14 mouse cellular contexts compared by ENCODE assay signal in genomic region chr5:118556387-118556937, GRCm38 (mm10). TPM values are rescaled to one million over a fixed set of nuclear protein-coding genes. Genes with fewer than 3 reads are reported as not detected.
A peak's percentile ranks its signal among the peaks of the same experiment; 100 is the strongest.
DNase-seq lines count a peak whose midpoint lies in the region; ATAC-seq lines count a peak whose summit lies in the region.
"Had no signal": no experiment of that assay in that cellular context is flagged by ENCODE, and none has a peak within 500 bp of the region (broad histone marks: within the 10 kb centered on the region; RNA-seq: fewer than 3 reads in every experiment).

No protein-coding gene starts in this region.

- H3K27ac ChIP-seq in limb, embryonic 12.5 days: no peak overlapping the region
- H3K27ac ChIP-seq in limb, embryonic 10.5 days: no peak overlapping the region
- H3K27ac ChIP-seq in liver, embryonic 13.5 days: 0 out of 2 replicates have a peak overlapping the region, but pooled peaks have one; percentile 16
- H3K27ac ChIP-seq in midbrain, embryonic 13.5 days: no peak overlapping the region
- no peak overlapping the region for H3K27ac ChIP-seq in kidney, embryonic 16.5 days (ENCODE audit: low read length)
- H3K27ac ChIP-seq: hindbrain, embryonic 13.5 days; kidney, postnatal 0 days; limb, embryonic 13.5 days had no signal

- no peak for DNase-seq in limb, embryonic 10.5 days (ENCODE audit: low spot score)
- DNase-seq in liver, embryonic 13.5 days: no peak
- DNase-seq in splenic B cell, adult 2 months (ENCODE audit: low read depth, low spot score): peak; percentile 23
- no peak for DNase-seq in right cerebral cortex, adult 2 months (ENCODE audit: low spot score in 2 of 2)
- DNase-seq: cerebellum, postnatal 36 days; gastrocnemius, postnatal 36 days; right cerebral cortex, postnatal 14 days had no signal

- H3K4me1 ChIP-seq in limb, embryonic 12.5 days (replicated peaks): peaks cover 9% of the 10 kb centered on the region
- H3K4me1 ChIP-seq in limb, embryonic 10.5 days: peaks cover 23% of the 10 kb centered on the region
- peaks cover 32% of the 10 kb centered on the region for H3K4me1 ChIP-seq in liver, embryonic 13.5 days (replicated peaks)
- H3K4me1 ChIP-seq in midbrain, embryonic 13.5 days (replicated peaks): 0 out of 2 replicates have a peak, but pooled peaks cover 5% of the 10 kb centered on the region
- peaks cover 8% of the 10 kb centered on the region for H3K4me1 ChIP-seq in kidney, embryonic 16.5 days (ENCODE audit: insufficient read depth, low read length)

- 0 out of 2 replicates have a peak overlapping the region, but pooled peaks have one; percentile 8 for H3K9ac ChIP-seq in limb, embryonic 12.5 days (replicated peaks)
- H3K9ac ChIP-seq in liver, embryonic 13.5 days: peak overlapping the region; percentile 55
- H3K9ac ChIP-seq in midbrain, embryonic 13.5 days (replicated peaks): no peak overlapping the region
- no peak overlapping the region for H3K9ac ChIP-seq in kidney, embryonic 16.5 days (replicated peaks; ENCODE audit: low read length)
- H3K9ac ChIP-seq: hindbrain, embryonic 13.5 days; limb, embryonic 13.5 days had no signal

- WGBS in limb, embryonic 12.5 days: 43% methylated on average over 12 of the region's 12 CpGs
- WGBS in limb, embryonic 10.5 days: 41% methylated on average over 12 of the region's 12 CpGs
- WGBS in liver, embryonic 13.5 days (ENCODE audit: insufficient replicate concordance): 6% methylated on average over 12 of the region's 12 CpGs
- 41% methylated on average over 12 of the region's 12 CpGs for WGBS in midbrain, embryonic 13.5 days
- 32% methylated on average over 12 of the region's 12 CpGs for WGBS in kidney, embryonic 16.5 days

- no peak overlapping the region for H3K4me2 ChIP-seq in limb, embryonic 12.5 days
- H3K4me2 ChIP-seq in liver, embryonic 13.5 days: peak overlapping the region; percentile 58
- H3K4me2 ChIP-seq in midbrain, embryonic 13.5 days (replicated peaks): no peak overlapping the region
- no peak overlapping the region for H3K4me2 ChIP-seq in kidney, embryonic 16.5 days (replicated peaks; ENCODE audit: low read depth, low read length)
- H3K4me2 ChIP-seq: hindbrain, embryonic 13.5 days; limb, embryonic 13.5 days had no signal

- H3K27me3 ChIP-seq in limb, embryonic 12.5 days: peaks cover 15% of the 10 kb centered on the region; the same call in 1 of the 2 replicates
- 0 out of 2 replicates have a peak, but pooled peaks cover 10% of the 10 kb centered on the region for H3K27me3 ChIP-seq in limb, embryonic 10.5 days (ENCODE audit: low read depth, poor library complexity, severe bottlenecking)
- peaks cover 10% of the 10 kb centered on the region for H3K27me3 ChIP-seq in liver, embryonic 13.5 days
- H3K27me3 ChIP-seq in splenic B cell, adult 2 months (ENCODE audit: control insufficient read depth, insufficient read depth, low read length, poor library complexity, severe bottlenecking): no peaks in the 10 kb centered on the region; the same call in 1 of the 2 replicates
- H3K27me3 ChIP-seq in midbrain, embryonic 13.5 days: no peaks in the 10 kb centered on the region
- H3K27me3 ChIP-seq in kidney, embryonic 16.5 days (ENCODE audit: insufficient read depth, low read length): peaks cover 13% of the 10 kb centered on the region; the same call in 1 of the 2 replicates

- ATAC-seq in limb, embryonic 12.5 days (ENCODE audit: insufficient number of reproducible peaks, insufficient read depth, low FRiP score, low TSS enrichment, low read depth): no peak
- ATAC-seq in common myeloid progenitor, adult 5-6 weeks (replicated peaks; ENCODE audit: low read depth, poor library complexity, severe bottlenecking): peak; percentile 40
- no peak for ATAC-seq in liver, embryonic 13.5 days (ENCODE audit: low read depth)
- no peak for ATAC-seq in midbrain, embryonic 13.5 days
- ATAC-seq in kidney, embryonic 16.5 days (ENCODE audit: low FRiP score, low TSS enrichment): no peak

- no peak overlapping the region for H3K4me3 ChIP-seq in limb, embryonic 12.5 days (replicated peaks)
- H3K4me3 ChIP-seq in limb, embryonic 10.5 days: no peak overlapping the region
- H3K4me3 ChIP-seq in liver, embryonic 13.5 days (replicated peaks): peak overlapping the region; percentile 24
- no peak overlapping the region for H3K4me3 ChIP-seq in midbrain, embryonic 13.5 days (replicated peaks)
- no peak overlapping the region for H3K4me3 ChIP-seq in kidney, embryonic 16.5 days (ENCODE audit: low read length)
- H3K4me3 ChIP-seq: hindbrain, embryonic 13.5 days; limb, embryonic 13.5 days had no signal

- no peaks in the 10 kb centered on the region for H3K36me3 ChIP-seq in limb, embryonic 12.5 days
- no peaks in the 10 kb centered on the region for H3K36me3 ChIP-seq in limb, embryonic 10.5 days
- H3K36me3 ChIP-seq in liver, embryonic 13.5 days: no peaks in the 10 kb centered on the region
- no peaks in the 10 kb centered on the region for H3K36me3 ChIP-seq in splenic B cell, adult 2 months (ENCODE audit: control insufficient read depth, insufficient read depth, low read length, poor library complexity, severe bottlenecking)
- no peaks in the 10 kb centered on the region for H3K36me3 ChIP-seq in midbrain, embryonic 13.5 days
- H3K36me3 ChIP-seq in kidney, embryonic 16.5 days (ENCODE audit: insufficient read depth, low read length): no peaks in the 10 kb centered on the region
- H3K36me3 ChIP-seq: hindbrain, embryonic 13.5 days; limb, embryonic 13.5 days had no signal

- peaks cover 4% of the 10 kb centered on the region; the same call in 1 of the 2 replicates for H3K9me3 ChIP-seq in limb, embryonic 12.5 days
- no peaks in the 10 kb centered on the region for H3K9me3 ChIP-seq in limb, embryonic 10.5 days (replicated peaks)
- H3K9me3 ChIP-seq in liver, embryonic 13.5 days (replicated peaks): 0 out of 2 replicates have a peak, but pooled peaks cover 4% of the 10 kb centered on the region
- no peaks in the 10 kb centered on the region for H3K9me3 ChIP-seq in midbrain, embryonic 13.5 days
- peaks cover 5% of the 10 kb centered on the region for H3K9me3 ChIP-seq in kidney, embryonic 16.5 days (ENCODE audit: low read length)
- H3K9me3 ChIP-seq: hindbrain, embryonic 13.5 days had no signal

RNA-seq across cellular contexts. Expression of gene Med13l, which starts 4.0 kb away (rescaled TPM):
- 17.0 and 17.1 TPM in 2 replicates for polyA plus RNA-seq in limb, embryonic 12.5 days (2016; fragmentation: Nextera tagmentation; extraction: Ambion mirVana)
- 11.1 and 13.9 TPM in 2 replicates for polyA plus RNA-seq in limb, embryonic 10.5 days (2016; fragmentation: Nextera tagmentation; extraction: Ambion mirVana)
- total RNA-seq in common myeloid progenitor, adult 5-6 weeks (2017): 33.1 and 49.7 TPM in 2 replicates
- 10.1 and 10.2 TPM in 2 replicates for polyA plus RNA-seq in liver, embryonic 13.5 days (2015; fragmentation: Nextera tagmentation; extraction: Ambion mirVana)
- 16.8 and 16.9 TPM in 2 replicates for polyA plus RNA-seq in midbrain, embryonic 13.5 days (2015; fragmentation: Nextera tagmentation; extraction: Ambion mirVana)
- 8.2 and 9.1 TPM in 2 replicates for polyA plus RNA-seq in kidney, embryonic 16.5 days (2015; fragmentation: Nextera tagmentation; extraction: Ambion mirVana)

Comparison
In these comparisons a context has a peak if more than half of its experiments do, and no peak if none do; other contexts are left out.
1. H3K9ac ChIP-seq: peak in limb, embryonic 12.5 days (single experiment) and liver, embryonic 13.5 days (single experiment); none in midbrain, embryonic 13.5 days (single experiment) and kidney, embryonic 16.5 days (single experiment).